Mouse (Mus musculus) left cerebral cortex, postnatal 10 days (tissue): Measurements from ENCODE around the gene Ccdc27. TPM values are rescaled to one million over a fixed set of nuclear protein-coding genes. Genes with fewer than 3 reads are reported as not detected.

Experiments used
- DNase-seq, 2 experiments: peaks; one replicate each; pipeline ENCODE4 v3.0.0; 2021 to 2022; ENCODE audit warnings: low spot score in 2 of 2, mixed read lengths in 1 of 2; ENCODE audit errors: extremely low spot score in 1 of 2
- intact Hi-C: fragments of 180-260 bp; cut with DNase I; formaldehyde crosslinking; loops from one replicate; pipeline ENCODE4 v1.15.1; 2025
- total RNA-seq, 2 experiments: library from RNA; stranded (reverse); gene quantifications; 2 replicates each; pipeline ENCODE4 v1.2.3; 2021

Gene Ccdc27
- total RNA-seq, result under 1 TPM; 0.43 to 0.65 TPM

DNA sequence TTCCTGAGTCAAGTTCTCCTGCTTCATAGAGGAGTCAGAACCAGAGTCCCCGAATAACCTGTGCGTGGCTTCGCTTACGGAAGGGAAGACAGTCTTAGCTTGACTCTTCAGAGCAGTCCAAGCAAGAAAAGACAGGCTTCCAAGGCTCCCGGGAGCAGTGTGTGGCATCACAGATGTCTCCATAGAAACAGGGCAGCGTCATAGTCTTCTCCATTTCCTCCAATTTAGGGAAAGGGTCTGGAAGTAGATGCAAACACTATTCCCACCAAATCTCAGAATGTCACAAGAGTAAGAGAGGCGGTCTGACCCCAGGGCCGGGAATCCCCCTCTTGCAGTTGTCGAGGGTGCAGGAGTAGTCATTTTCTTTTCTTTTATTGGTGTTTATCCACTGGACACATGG lies at the start of gene Ccdc27:
Gene Ccdc27, minus strand, starts transcription at position 101 of the 400 bp plus-strand sequence.
- intact Hi-C loops, result no loop called here
- DNase-seq, result no peak

DNA sequence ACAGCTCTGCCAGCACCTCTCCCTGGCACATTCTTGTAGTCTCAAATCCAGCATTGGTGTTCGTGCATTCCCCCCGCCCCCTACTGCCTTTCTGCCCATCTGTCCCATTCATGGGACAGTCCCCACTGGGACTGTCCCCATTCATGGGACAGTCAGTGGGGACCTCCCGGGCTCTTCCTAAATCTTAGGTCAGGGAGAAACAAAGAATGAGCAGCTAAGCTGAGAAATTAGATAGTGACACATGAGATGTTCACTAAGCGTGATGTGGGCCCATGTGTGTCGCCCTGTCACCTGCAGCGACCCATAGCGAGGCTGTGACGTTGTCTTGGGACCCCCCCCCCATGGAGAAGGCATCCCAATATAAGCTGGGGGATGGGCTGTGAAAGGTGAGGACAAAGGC lies 48.9 kb upstream of the Ccdc27 start:
- no peak for DNase-seq
- intact Hi-C loops, result no loop called here

DNA sequence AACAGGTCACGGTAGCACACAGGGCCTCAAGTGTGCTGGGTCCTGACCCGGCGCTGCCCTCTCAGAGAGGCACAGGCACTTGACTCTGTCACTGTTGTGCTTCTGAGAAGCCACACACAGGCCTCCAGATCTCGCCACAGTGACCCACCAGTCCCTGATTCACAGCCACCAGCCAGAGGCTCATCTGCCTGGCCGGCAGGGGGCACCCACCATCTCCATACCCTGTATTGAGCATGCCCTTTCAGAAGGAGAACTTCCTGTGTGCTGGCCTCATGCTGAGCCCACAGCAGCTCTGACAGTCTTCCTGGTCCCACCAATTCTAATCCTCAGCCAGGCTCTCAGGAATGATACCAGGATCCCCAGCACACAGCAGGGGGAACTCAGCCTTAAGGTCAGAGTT lies 46.7 kb upstream of the Ccdc27 start:
- intact Hi-C loops, result no loop called here
- no peak for DNase-seq

DNA sequence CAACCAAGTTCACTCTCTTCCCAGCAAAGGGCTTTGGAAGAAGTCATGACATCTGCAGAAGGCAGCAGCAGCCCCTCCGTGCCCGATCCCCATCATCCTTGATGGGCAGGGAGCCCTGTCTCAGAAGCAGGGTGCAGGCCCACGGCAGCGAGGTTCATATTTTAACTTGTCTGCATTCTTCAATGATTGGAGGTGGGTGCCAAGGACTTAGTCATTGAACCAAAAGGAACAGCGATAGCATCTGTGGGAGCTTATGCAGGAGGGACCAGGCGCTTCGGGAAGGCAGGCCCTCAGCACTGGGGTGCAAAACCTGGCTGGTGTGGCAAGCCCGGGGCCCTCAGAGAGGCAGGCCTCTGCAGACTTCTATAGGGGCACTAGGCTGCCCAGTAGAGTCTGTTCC lies 44.0 kb upstream of the Ccdc27 start:
- no peak for DNase-seq
- intact Hi-C loops, result no loop called here

DNA sequence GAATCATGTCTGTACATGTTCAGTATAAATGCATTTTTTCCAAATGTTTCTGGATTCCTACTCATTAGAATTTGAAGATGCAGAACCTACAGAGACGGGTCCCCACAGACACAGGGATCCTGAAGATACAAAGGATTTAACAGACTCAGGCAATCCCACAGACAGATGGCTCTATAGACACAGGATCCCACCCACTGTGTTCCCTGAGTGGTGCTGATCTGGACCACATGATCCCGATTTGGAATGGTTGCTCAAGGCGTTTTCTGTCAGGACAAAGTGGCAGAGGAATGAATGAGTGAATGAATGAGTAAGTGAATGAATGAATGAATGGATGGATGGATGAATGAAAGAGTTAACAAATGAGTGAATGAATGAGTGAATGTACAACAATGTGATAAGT lies 43.4 kb upstream of the Ccdc27 start:
- no peak for DNase-seq
- intact Hi-C loops, result no loop called here

DNA sequence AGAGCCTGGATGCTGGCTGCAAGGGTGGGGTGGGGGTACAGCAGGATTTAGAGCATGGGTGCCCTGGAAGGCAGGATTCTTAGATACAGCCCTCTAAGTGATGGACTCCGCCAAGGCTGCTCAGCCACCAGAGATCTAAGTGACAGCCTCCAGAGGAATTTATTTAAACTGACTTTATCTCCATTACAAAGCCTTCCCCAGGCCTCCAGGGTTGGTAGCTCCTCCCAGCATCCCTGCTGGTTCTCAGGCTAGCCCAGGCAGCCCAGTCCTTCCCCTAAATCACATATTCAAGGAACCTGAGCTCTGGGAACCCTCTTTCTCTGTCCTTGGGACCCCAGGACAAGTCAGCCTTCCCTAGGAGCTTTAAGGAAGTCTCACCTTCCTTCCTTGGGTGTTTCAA lies 39.5 kb upstream of the Ccdc27 start:
- intact Hi-C loops, result no loop called here
- no peak for DNase-seq

DNA sequence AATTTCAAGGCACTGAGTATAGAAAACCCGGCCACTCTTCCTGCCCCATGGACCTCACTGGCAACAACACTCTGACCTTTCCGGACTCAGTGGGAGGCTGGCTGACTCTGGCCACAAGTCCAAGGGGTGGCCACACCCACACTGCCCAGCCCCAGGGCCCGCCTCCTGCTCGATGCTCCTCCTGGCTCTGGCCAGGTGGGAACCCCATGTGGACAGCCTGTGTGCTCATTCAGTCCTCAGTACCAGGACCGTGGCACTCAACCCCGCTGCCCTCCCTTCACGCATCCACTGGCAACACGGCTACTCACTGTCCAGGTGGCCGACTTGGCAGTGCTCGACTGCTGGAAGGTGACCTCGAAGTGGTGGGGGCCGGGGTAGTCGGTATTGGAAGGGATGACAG lies 38.5 kb upstream of the Ccdc27 start:
- intact Hi-C loops, result no loop called here
- no peak for DNase-seq

DNA sequence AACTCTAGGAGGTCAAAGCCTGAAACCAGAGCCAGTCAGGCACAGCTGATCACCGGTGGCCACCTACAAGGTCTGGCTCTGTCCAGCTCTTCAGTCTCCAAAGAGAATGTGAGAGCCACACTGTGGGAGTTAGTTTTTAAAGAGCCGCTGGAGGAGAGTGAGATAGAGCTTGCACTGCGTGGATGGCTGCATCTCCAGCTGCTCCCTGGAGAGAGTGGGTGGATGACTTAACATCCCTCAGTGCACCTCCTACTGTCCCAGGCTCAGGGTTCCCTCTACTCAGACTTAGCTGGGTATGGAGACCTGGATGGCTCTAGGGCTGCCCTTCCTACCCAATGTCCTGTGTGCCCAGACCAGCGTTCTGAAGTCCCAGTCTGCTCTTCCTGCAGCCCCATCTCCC lies 37.7 kb upstream of the Ccdc27 start:
- DNase-seq, result no peak
- intact Hi-C loops, result no loop called here

DNA sequence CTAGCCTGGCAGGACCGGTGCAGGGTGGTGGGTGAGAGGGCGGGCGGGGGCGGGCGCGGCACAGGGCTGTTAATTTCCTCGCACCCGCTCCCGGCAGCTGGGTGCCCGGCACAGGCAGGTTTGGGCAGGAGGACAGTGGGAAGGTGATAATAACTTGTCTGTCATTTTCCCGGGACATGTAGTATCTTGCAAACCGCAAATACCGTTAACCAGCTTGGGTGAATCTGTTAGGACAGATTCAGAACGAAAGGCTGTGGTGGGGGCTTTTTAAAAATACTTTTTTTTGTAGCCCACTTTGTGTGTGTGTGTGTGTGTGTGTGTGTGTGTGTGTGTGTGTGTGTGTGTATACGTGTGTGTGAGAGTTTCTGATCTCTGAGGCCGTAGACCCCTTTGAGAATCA lies 29.5 kb upstream of the Ccdc27 start:
- intact Hi-C loops, result no loop called here
- DNase-seq, result no peak

DNA sequence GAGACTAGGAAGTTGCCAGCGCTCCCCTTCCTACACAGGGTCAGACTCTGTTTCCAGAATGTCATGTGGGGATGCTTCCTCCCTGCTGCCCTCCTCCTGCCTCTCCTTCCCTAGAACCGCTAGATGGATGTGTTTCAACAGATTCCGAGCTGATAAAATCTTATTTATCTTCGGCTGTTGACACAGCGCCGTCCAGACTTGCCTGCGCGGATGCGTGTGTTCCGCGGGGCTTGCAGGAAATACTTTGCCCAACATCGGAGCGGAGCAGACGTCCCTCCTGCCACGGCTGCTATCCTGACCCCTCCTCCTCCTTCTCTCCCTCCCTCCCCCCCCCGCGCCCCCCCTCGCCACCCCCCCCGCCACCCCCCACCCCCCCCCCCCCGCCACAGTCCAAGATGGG lies 29.0 kb upstream of the Ccdc27 start:
- intact Hi-C loops, result no loop called here
- DNase-seq, result no peak

DNA sequence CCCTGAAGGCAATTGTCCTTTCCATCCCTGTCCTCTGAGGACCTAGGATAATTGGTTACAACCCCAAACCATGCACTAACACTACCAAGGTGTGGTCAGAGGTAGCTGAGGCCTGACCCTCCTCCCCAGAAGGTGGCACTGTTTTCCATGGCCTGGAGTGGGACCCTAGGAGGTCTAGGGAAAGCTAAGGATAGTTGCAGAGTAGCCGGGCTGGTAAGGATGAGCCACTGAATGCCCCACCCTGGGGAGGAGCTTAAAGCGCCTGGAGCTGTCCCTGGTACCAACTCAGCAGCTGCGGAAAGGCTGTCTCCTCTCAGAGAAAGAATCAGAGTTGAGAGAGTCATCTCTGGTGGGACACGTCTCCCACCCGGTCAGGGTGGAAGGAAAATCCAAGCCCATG lies 28.4 kb upstream of the Ccdc27 start:
- peak in 1 of 2 experiments; percentile 47 for DNase-seq
- intact Hi-C loops, result no loop called here

DNA sequence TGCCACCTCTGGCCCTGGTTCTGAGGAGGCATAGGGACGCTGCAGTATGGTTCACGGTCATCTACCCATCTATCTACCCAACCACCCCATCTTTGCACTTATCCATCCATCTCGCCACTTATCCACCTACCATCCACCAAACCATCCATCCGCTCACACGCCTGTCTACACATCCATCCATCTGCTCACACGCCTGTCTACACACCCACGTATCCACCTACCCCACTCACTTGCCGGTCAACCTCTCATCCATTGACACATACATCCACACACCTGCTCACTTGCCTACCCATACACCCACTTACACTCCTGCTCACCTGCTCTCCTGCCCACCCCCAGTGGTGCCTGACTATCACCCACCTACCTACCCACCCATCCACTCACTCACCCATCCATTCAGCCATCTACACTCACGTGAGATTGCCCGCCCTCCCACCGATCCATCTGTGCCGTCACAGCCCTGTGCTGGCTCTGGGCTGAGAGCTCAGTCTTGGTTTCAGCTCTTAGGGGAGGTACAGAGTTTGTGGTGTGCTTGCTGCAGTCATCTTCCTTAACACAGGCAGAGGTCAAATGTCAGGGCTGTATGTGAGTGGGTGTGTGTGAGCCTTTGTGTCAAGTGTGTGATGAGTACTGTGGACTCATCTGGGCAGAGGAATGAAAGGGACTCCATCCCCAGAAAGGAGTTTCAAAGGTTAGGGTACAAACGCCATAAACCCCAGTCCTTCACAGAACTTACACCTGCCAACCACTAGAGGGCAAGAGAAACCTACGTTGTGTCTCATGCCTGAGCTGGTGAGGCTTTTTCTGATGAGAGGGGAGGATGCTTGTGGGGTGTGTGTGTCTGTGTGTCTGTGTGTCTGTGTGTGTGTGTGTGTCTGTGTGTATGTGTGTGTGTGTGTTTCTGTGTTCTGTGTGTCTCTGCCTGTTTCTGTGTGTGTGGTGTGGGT lies 22.6 kb upstream of the Ccdc27 start:
- no peak for DNase-seq
- intact Hi-C loops, result loop anchor here (2.0 to 5.0 kb wide), 4 partner anchors 77 to 237 kb away; partner anchors contain the start of genes Arhgef16, Trp73 and Wrap73

DNA sequence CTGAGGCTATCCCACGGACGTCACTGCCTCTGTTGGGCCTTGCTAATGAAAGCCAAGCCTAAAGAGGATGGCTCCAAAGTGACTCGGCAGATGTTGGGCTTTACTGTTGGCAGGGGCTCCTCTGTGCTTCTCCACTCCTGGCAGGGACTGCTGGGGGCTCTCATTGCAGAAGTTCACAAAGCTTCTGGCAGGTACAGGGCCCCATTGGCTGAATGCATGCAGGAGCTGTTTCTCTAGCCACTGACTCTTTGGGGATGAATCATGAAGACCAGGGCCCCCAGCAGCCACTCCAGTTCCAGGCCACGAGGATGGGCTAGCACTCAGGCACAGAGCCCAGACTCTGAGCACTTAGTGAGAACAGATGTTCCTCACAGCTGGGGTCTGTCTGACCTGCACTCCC lies 15.2 kb upstream of the Ccdc27 start:
- intact Hi-C loops, result no loop called here
- no peak for DNase-seq

DNA sequence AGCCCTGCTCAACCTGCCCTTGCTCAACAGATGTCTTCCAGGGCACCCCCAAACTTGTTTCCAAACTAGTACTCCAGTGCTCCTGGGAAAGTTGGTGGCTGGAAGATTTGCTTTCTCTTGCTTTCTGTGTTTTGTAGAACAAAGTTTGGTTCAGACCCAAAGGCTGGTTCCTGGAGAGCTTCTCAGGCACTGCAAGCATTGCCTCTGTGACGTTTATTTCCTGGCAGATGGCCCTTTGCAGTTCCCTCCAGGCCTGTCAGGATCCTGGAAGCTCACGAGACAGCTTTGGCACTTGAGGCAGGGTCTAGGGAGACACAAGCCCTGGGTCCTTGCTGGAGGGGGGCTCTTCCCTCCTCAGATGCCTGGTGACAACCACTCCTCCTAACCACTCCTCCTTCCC lies 14.2 kb upstream of the Ccdc27 start:
- intact Hi-C loops, result no loop called here
- DNase-seq, result no peak

DNA sequence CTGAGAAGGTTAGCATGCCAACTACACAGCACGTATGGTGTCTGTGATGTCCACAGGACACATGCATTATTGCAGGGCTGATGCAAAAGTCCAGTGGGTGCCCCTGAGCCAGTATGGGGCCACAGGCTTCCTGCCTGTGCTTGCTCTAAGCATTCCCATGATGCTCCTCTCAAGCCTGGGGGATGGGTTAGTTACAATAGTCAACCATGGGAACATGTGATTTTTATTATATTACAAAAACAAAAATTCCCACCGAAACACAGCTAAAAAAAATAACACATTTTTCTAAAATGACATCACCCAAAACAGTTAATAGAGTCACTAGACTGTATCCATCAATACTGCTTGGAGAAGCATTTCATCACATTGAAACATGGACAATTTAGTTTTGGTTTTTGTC lies 13.6 kb upstream of the Ccdc27 start:
- intact Hi-C loops, result no loop called here
- DNase-seq, result no peak

DNA sequence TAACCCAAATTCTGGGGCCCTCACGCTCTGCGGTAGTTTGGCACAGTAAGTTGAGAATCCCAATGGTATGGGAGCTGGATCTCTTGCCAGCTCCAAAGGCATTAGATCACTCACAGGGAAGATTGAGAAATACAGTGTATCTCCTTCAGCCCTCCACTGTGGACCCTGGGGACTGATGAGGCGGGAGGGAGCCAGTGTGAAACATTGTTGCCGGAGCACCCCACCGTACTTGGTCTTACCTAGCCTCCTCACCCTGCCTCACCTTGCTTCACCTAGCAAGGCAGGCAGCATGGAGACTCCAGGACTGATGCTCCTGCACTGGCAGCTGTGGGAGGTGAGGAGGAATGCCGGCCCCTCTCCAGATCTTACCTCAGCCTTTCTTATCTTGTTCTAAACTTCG lies 13.0 kb upstream of the Ccdc27 start:
- intact Hi-C loops, result no loop called here
- no peak for DNase-seq

DNA sequence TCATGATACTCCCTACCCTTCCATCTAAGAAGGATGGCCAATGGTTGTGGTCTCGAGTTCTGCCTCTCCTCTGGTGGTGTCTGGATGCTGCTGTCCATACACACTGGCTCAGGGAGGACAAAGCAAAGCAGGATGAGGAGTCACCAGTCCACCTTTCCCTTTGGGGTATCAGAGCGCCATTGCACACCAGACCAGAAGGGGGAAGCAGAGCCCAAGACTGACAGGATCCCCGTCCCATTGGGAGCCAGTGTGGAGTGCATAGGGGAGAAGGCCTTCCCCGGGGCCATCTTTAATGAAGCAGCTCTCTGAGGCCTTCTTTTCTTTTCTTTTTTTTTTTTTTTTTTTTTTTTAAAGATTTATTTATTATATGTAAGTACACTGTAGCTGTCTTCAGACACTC lies 10.6 kb upstream of the Ccdc27 start:
- intact Hi-C loops, result no loop called here
- no peak for DNase-seq

DNA sequence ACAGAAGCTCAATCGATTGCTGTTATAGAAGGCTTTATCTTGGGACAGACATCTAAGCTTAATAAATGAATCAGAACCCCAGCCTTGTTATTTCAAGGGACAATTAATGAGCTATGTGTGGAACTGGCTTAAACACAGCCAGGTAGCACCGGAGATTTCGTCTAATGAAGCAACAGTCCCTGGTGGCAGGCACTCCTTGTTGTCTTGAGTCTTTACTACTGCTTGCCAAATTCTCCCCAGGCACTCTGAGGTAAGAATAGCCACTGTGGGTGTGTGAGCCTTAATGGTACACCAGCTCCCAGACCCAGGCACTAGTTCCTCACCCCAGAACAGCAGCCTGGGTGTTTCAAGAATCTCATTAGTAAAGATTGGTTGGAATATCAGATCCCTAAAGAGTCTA lies 8.9 kb upstream of the Ccdc27 start:
- intact Hi-C loops, result no loop called here
- no peak for DNase-seq

DNA sequence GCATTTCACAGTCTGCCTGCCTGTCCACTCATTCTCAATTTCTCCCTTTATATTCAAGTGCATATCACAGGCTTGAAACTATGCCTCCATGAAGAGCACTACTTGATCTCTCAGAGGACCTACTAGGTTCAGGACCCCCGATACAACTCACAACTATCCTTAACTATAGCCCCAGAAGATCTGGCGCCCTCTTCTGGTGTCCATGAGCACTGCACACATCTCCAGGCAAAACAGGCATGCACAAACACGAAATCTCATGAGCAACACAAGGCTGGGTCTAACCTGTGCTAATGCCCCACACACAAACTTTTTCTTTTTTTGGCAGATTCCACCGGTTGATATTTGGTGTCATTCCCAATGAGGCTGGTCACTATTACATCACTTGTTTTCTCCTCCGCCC lies 3.4 kb upstream of the Ccdc27 start:
- DNase-seq, result no peak
- intact Hi-C loops, result no loop called here

DNA sequence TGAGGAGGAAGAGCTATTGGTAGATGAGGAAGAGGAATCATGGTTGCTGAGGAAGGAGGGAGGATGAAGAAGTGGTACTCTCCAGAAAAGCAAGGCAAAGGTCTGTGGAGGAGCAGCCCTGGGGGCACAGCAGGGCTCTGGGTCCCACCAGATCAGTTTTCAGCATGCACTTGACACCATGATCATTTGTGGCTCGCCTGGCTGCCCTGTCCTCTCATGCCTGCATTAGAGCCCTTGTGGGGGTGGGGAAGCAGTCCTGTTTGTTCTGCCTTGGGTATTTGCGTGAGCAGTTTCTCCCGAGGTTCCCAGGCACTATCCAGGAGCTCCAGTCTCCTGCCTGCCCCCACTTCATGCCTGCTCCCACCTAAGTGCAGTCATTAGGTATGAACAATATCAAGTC lies 5.4 kb downstream of the Ccdc27 start:
- no peak for DNase-seq
- intact Hi-C loops, result no loop called here

DNA sequence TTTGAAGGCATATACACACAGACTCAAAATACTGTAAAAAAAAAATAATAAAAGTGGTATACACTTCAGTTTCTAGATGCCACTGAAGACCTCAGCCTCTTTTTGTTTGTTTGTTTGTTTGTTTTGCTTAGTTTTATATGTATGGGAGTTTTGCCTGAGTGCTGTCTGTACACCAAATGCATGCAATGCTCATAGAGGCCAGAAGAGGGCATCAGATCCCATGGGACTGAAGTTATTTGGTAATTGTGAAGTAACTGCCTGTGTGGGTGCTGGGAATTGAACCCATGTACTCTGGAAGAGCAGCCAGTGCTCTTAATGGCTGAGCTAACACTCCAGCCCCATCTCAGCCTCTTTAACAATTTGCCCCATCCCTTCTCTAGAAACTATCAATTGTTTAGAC lies 13.8 kb downstream of the Ccdc27 start:
- DNase-seq, result no peak
- intact Hi-C loops, result no loop called here
